Mouse (Mus musculus): Measurements from ENCODE around the gene Gm20458.

GRCm38 (mm10) chr2:164500511-164500910 lies 39.7 kb downstream of the Gm20458 start:
- no peak for TF ChIP-seq POLR2A (IDR thresholded peaks at IDR 0.05; ENCODE audit: extremely low read depth, insufficient read depth, low read length)
- no peak for TF ChIP-seq CTCF (IDR thresholded peaks at IDR 0.05; ENCODE audit: extremely low read depth, insufficient read depth, low read length)
